Mouse (Mus musculus): ENCODE data around the gene Ptdss2. TPM values are rescaled to one million over a fixed set of nuclear protein-coding genes. Genes with fewer than 3 reads are reported as not detected.

Ptdss2 gene
- polyA plus RNA-seq, 1 experiment from 2014 or later, result 59.4 TPM

DNA sequence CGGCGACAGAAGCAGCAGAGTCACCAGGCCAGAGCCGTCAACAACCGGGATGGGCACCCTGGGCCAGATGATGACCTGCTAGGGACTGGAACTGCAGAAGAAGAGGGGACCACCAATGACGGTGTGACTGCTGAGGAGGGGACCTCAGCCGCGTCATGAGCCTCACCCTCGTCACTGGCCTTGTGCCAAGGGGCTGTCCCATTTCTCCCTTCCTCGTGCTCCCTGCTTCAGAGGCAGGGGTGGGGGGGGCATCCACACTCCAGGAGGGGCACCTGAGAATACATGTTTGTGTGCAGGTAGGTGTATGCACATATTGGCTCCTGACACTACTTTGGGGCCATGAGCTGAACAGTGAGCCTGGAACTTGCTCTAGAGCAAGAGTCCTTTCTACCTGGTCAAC lies 33.2 kb downstream of the Ptdss2 start:
- Histone ChIP-seq H3K9ac (ENCODE audit: low read length) (no peak overlapping the region), H3K4me1 (ENCODE audit: control insufficient read depth, insufficient read depth, low read length) (no peaks in the 10 kb centered on the region), H3K36me3 (ENCODE audit: control insufficient read depth, insufficient read depth, low read length) (peaks cover 26% of the 10 kb centered on the region), H3K9me3 (replicated peaks; ENCODE audit: control insufficient read depth, low read length) (no peaks in the 10 kb centered on the region), H3K4me3 (replicated peaks; ENCODE audit: low read length) (no peak overlapping the region), H3K27ac (ENCODE audit: low read length) (no peak overlapping the region), H3K4me2 (ENCODE audit: low read depth, low read length) (no peak overlapping the region), H3K27me3 (ENCODE audit: control insufficient read depth, insufficient read depth, low read length) (no peaks in the 10 kb centered on the region)
- no peak for ATAC-seq (ENCODE audit: insufficient read depth, low FRiP score)
- WGBS, result 79% methylated on average over 9 of the region's 9 CpGs

DNA sequence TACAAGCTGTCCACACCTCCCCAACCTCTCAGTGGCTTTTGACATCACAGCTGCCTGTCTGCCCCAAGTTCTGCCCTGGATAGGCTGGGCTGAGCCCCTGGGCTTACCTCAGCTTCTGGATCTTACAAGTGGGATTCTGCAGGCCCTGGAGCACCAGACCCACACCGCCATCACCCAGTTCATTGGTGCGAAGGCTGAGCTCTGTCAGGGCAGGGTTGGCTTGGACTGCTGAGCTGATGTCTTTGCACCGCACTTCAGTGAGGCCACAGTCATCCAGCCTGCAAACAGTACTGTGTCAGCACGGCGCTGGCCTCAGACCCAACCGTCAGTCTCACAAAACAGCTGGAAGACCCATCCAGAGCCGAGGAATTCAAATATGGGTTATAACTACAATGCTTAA lies 42.2 kb downstream of the Ptdss2 start:
- H3K9me3 ChIP-seq (replicated peaks; ENCODE audit: control insufficient read depth, low read length), result no peaks in the 10 kb centered on the region
- no peak overlapping the region for H3K4me3 ChIP-seq (replicated peaks; ENCODE audit: low read length)
- H3K27ac ChIP-seq (ENCODE audit: low read length), result peak overlapping the region; percentile 83
- 87% methylated on average over 7 of the region's 7 CpGs for WGBS
- no peaks in the 10 kb centered on the region for H3K27me3 ChIP-seq (ENCODE audit: control insufficient read depth, insufficient read depth, low read length)
- no peak overlapping the region for H3K4me2 ChIP-seq (ENCODE audit: low read depth, low read length)
- peaks cover 30% of the 10 kb centered on the region for H3K36me3 ChIP-seq (ENCODE audit: control insufficient read depth, insufficient read depth, low read length)
- H3K9ac ChIP-seq (ENCODE audit: low read length), result peak overlapping the region; percentile 49
- peaks cover 24% of the 10 kb centered on the region for H3K4me1 ChIP-seq (ENCODE audit: control insufficient read depth, insufficient read depth, low read length)
- no peak for ATAC-seq (ENCODE audit: insufficient read depth, low FRiP score)

DNA sequence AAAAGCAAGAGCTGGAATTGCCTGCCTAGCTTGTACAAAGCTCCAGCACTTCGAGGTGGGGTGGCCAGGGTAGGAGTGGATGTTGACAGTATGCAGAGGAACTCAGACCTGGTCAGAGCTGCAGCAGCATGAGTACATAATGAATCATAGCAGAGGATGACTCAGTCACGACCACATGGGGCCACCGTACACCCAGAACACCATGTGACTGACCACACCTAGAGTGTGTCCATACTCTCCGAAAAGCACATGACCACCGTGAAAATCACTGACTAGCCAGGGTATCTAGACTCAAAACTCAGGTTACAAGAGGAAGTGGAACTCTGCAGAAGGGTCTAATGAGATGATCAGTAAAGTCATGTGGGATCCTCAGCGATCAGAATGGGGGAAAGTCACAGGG lies 42.7 kb downstream of the Ptdss2 start:
- ATAC-seq (ENCODE audit: insufficient read depth, low FRiP score), result peak; percentile 82
- 62% methylated on average over 6 of the region's 6 CpGs for WGBS
- Histone ChIP-seq H3K4me1 (ENCODE audit: control insufficient read depth, insufficient read depth, low read length) (peaks cover 27% of the 10 kb centered on the region), H3K27me3 (ENCODE audit: control insufficient read depth, insufficient read depth, low read length) (no peaks in the 10 kb centered on the region), H3K4me3 (replicated peaks; ENCODE audit: low read length) (no peak overlapping the region), H3K27ac (ENCODE audit: low read length) (peak overlapping the region; percentile 83), H3K9me3 (replicated peaks; ENCODE audit: control insufficient read depth, low read length) (no peaks in the 10 kb centered on the region), H3K4me2 (ENCODE audit: low read depth, low read length) (peak overlapping the region; percentile 23; the same call in 1 of the 2 replicates), H3K36me3 (ENCODE audit: control insufficient read depth, insufficient read depth, low read length) (peaks cover 26% of the 10 kb centered on the region), H3K9ac (ENCODE audit: low read length) (peak overlapping the region; percentile 49; the same call in 1 of the 2 replicates)

DNA sequence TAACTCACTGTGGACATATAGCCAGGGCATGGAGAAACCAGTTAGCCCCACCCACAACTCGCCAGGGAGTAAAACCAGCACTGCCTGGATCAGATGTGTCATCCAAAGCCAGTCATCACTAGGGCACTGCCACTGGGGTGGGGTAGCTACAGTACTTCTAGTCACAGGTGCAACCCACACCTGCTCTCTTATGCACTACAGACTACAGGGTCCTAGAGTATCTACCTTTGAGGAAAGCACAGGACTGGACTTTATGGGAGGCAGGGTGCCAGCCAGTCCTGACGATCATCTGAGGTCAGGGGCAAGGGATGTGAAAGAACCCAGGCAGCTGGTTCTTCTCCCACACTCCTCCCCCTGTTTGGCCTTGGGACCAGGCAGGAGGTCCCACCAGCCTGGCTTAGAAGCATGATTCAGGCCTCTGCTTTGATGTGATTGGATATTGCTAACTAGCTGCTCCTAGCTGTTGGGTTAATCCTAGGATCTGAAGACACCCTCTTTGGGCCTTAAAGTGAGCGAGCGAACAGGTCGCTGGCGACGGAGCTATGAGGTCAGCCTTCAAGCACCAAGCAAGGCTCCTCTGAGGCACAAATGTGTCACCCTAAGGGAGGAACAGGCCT lies 45.8 kb downstream of the Ptdss2 start:
- H3K36me3 ChIP-seq (ENCODE audit: control insufficient read depth, insufficient read depth, low read length), result peaks cover 9% of the 10 kb centered on the region; the same call in 1 of the 2 replicates
- peaks cover 27% of the 10 kb centered on the region for H3K4me1 ChIP-seq (ENCODE audit: control insufficient read depth, insufficient read depth, low read length)
- peak overlapping the region; percentile 94 for H3K27ac ChIP-seq (ENCODE audit: low read length)
- peak overlapping the region; percentile 85 for H3K4me2 ChIP-seq (ENCODE audit: low read depth, low read length)
- H3K4me3 ChIP-seq (replicated peaks; ENCODE audit: low read length), result peak overlapping the region; percentile 71
- WGBS, result 7% methylated on average over 7 of the region's 7 CpGs
- ATAC-seq (ENCODE audit: insufficient read depth, low FRiP score), result peak; percentile 5; the same call in 1 of the 2 replicates
- H3K9me3 ChIP-seq (replicated peaks; ENCODE audit: control insufficient read depth, low read length), result no peaks in the 10 kb centered on the region
- peak overlapping the region; percentile 82 for H3K9ac ChIP-seq (ENCODE audit: low read length)
- no peaks in the 10 kb centered on the region for H3K27me3 ChIP-seq (ENCODE audit: control insufficient read depth, insufficient read depth, low read length)

DNA sequence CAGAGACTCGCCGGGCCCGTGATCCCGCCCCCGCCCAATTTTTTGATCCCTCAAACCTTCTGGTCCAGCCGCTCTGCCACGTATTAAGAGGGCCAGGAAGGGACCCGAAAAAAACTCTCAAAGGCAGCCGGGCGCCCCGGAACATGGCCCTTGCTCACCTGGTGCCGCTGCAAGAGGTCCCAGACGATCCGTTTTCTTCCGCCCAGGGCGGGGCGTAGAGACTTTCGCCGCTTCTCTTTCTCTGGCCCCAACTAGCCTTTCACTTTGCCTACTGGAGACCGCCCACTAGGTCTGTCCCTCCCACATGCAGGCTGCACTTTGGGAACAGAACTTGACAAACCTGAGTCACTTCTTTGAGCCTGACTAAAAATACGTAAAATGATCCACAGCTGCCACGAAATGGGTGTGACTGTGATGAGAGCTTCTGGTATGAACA lies 46.4 kb downstream of the Ptdss2 start:
- peaks cover 9% of the 10 kb centered on the region; the same call in 1 of the 2 replicates for H3K36me3 ChIP-seq (ENCODE audit: control insufficient read depth, insufficient read depth, low read length)
- H3K27me3 ChIP-seq (ENCODE audit: control insufficient read depth, insufficient read depth, low read length), result no peaks in the 10 kb centered on the region
- H3K9me3 ChIP-seq (replicated peaks; ENCODE audit: control insufficient read depth, low read length), result no peaks in the 10 kb centered on the region
- under 1% methylated on average over 22 of the region's 22 CpGs for WGBS
- ATAC-seq (ENCODE audit: insufficient read depth, low FRiP score), result peak; percentile 51
- H3K4me1 ChIP-seq (ENCODE audit: control insufficient read depth, insufficient read depth, low read length), result peaks cover 33% of the 10 kb centered on the region
- peak overlapping the region; percentile 82 for H3K9ac ChIP-seq (ENCODE audit: low read length)
- H3K27ac ChIP-seq (ENCODE audit: low read length), result peak overlapping the region; percentile 94
- H3K4me3 ChIP-seq (replicated peaks; ENCODE audit: low read length), result peak overlapping the region; percentile 71
- H3K4me2 ChIP-seq (ENCODE audit: low read depth, low read length), result peak overlapping the region; percentile 85

DNA sequence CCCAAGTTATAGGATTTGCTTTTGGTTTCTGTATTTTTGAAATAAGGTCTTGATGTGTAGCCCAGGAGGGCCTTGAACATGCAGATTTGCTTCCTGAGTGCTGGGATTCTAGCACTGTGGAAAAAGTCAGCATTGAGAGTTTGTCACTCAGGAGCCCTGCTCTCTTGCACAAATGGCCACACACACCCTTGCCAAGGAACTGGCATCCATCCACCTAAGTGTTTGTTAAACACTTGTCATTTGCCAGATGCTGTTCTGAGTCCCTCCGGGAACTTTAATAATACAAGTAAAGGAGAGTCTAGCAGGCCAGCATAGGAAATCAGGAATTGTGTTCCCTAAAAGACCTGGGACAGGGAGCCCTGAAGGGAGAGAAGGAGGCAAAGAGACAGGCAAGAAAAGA lies 47.1 kb downstream of the Ptdss2 start:
- Histone ChIP-seq H3K36me3 (ENCODE audit: control insufficient read depth, insufficient read depth, low read length) (peaks cover 3% of the 10 kb centered on the region; the same call in 1 of the 2 replicates), H3K27me3 (ENCODE audit: control insufficient read depth, insufficient read depth, low read length) (no peaks in the 10 kb centered on the region), H3K9ac (ENCODE audit: low read length) (peak overlapping the region; percentile 82; the same call in 1 of the 2 replicates), H3K4me3 (replicated peaks; ENCODE audit: low read length) (no peak overlapping the region), H3K9me3 (replicated peaks; ENCODE audit: control insufficient read depth, low read length) (no peaks in the 10 kb centered on the region), H3K4me1 (ENCODE audit: control insufficient read depth, insufficient read depth, low read length) (peaks cover 32% of the 10 kb centered on the region), H3K4me2 (ENCODE audit: low read depth, low read length) (peak overlapping the region; percentile 85), H3K27ac (ENCODE audit: low read length) (peak overlapping the region; percentile 94)
- 43% methylated on average over 1 of the region's 1 CpGs for WGBS
- no peak for ATAC-seq (ENCODE audit: insufficient read depth, low FRiP score)

DNA sequence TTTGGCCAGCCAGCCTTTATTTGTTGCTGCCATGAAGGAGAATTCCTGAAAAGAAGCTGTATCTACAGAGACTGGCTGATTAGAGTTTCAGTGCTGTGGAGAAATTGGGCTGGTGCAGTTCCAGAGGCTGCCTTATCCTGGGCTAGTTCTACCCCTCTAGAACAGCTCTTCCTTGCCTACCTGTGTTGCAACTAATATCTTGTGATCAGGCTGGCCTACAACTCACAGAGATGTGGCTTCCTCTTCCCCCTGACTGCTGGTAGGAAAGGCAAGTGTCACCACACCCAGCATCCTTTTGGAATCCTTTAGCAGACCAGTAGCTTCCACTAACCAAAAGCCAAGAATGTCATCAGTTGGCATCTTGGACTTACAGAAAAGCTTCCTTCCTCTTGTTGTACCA lies 47.7 kb downstream of the Ptdss2 start:
- H3K27me3 ChIP-seq (ENCODE audit: control insufficient read depth, insufficient read depth, low read length), result no peaks in the 10 kb centered on the region
- no peaks in the 10 kb centered on the region for H3K9me3 ChIP-seq (replicated peaks; ENCODE audit: control insufficient read depth, low read length)
- H3K4me3 ChIP-seq (replicated peaks; ENCODE audit: low read length), result no peak overlapping the region
- no peak for ATAC-seq (ENCODE audit: insufficient read depth, low FRiP score)
- H3K4me2 ChIP-seq (ENCODE audit: low read depth, low read length), result no peak overlapping the region
- H3K4me1 ChIP-seq (ENCODE audit: control insufficient read depth, insufficient read depth, low read length), result peaks cover 28% of the 10 kb centered on the region
- H3K27ac ChIP-seq (ENCODE audit: low read length), result peak overlapping the region; percentile 94
- peak overlapping the region; percentile 4; the same call in 1 of the 2 replicates for H3K9ac ChIP-seq (ENCODE audit: low read length)
- peaks cover 3% of the 10 kb centered on the region; the same call in 1 of the 2 replicates for H3K36me3 ChIP-seq (ENCODE audit: control insufficient read depth, insufficient read depth, low read length)

DNA sequence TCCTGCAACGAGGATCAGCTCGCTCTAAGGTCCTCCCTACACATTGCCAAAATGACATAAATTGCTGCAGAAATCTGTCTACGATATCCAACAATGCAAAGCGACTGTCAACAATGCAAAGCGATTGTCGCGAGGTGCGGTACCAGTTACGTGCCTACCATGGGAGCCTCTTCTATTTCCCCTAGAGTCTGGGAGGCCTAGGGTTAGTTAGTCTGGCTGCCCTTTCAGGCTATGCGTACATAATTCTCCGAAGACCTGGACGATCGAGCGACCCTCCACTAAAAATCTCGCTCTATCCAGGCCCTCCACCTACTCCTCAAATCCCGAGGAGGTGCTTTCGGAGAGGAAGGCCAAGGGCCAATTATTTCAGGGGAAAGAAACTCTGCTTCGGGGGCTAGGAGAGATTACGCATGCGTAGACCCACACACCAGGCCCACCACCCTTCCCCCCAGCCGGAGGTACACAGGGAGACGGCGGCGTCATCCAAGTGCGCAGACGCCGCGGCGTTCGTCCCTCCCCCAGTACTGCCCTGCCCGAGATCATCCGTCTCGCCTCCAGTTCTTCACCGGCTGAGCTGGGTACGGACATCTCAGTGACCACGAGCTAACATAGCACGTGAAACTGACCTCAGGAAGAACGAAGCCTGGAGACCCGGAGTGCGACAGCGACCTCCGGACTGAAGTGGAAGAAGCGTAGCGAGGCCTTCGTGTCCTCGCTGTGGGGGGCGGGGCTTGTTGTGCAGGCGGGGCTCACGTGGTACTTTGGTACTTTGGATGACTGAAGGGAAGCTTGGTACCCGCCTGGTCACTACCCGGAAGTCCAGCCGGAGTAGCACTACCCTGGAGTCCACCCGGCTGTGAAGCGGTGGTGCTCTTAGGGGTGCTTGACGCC lies 50.2 kb downstream of the Ptdss2 start, which contains the start of gene Rnh1:
TSS of gene Rnh1 (minus strand) at position 742 of the 891 bp plus-strand sequence.
- peaks cover 22% of the 10 kb centered on the region for H3K4me1 ChIP-seq (ENCODE audit: control insufficient read depth, insufficient read depth, low read length)
- H3K27me3 ChIP-seq (ENCODE audit: control insufficient read depth, insufficient read depth, low read length), result no peaks in the 10 kb centered on the region
- H3K4me2 ChIP-seq (ENCODE audit: low read depth, low read length), result peak within 1 kb of the TSS; percentile 70
- peak within 1 kb of the TSS; percentile 95 for H3K27ac ChIP-seq (ENCODE audit: low read length)
- ATAC-seq (ENCODE audit: insufficient read depth, low FRiP score), result peak; percentile 95
- peak within 1 kb of the TSS; percentile 61 for H3K4me3 ChIP-seq (replicated peaks; ENCODE audit: low read length)
- H3K36me3 ChIP-seq (ENCODE audit: control insufficient read depth, insufficient read depth, low read length), result no peaks in the 10 kb centered on the region
- 2% methylated on average over 55 of the region's 55 CpGs for WGBS
- H3K9ac ChIP-seq (ENCODE audit: low read length), result peak within 1 kb of the TSS; percentile 83
- no peaks in the 10 kb centered on the region for H3K9me3 ChIP-seq (replicated peaks; ENCODE audit: control insufficient read depth, low read length)
